Mouse (Mus musculus) forebrain, embryonic 16.5 days (tissue): ENCODE data around the gene 2010003K11Rik. TPM values are rescaled to one million over a fixed set of nuclear protein-coding genes. Genes with fewer than 3 reads are reported as not detected.
"Not testable (repeated sequence)": the region's sequence is repeated elsewhere in the genome, so short reads cannot be mapped to it uniquely, and the experiment has no call there.

ENCODE experiments used
- ATAC-seq: fragments of 200-750 bp; cut with Nextera tagmentation; 2 replicates; pipeline ENCODE4 v1.8.0; 2017; ENCODE audit warnings: mild to moderate bottlenecking, moderate library complexity
- H3K27ac ChIP-seq: fragments of 300-500 bp; sonication (generic); 2 replicates; pipeline ENCODE4 v1.5.1; 2014; ENCODE audit warnings: low read length, control low read depth
- H3K27me3 ChIP-seq: fragments of 300-500 bp; sonication (generic); replicated peaks from 2 replicates; pipeline ENCODE4 v1.6.1; 2014; ENCODE audit warnings: low read length; ENCODE audit not compliant: control insufficient read depth, insufficient read depth
- H3K36me3 ChIP-seq: fragments of 300-500 bp; sonication (generic); 2 replicates; pipeline ENCODE4 v1.6.1; 2014; ENCODE audit not compliant: control insufficient read depth, insufficient read depth
- H3K4me1 ChIP-seq: fragments of 300-500 bp; sonication (generic); replicated peaks from 2 replicates; pipeline ENCODE4 v1.6.1; 2014; ENCODE audit warnings: low read length; ENCODE audit not compliant: control insufficient read depth, insufficient read depth
- H3K4me2 ChIP-seq: fragments of 300-500 bp; sonication (generic); 2 replicates; pipeline ENCODE4 v1.6.1; 2014; ENCODE audit warnings: mild to moderate bottlenecking, low read length, control low read depth
- H3K4me3 ChIP-seq: fragments of 300-500 bp; sonication (generic); replicated peaks from 2 replicates; pipeline ENCODE4 v1.5.1; 2014; ENCODE audit warnings: mild to moderate bottlenecking, low read length, control low read depth
- H3K9ac ChIP-seq: fragments of 300-500 bp; sonication (generic); replicated peaks from 2 replicates; pipeline ENCODE4 v1.6.1; 2014; ENCODE audit warnings: low read depth, low read length, control low read depth
- H3K9me3 ChIP-seq: fragments of 300-500 bp; sonication (generic); 2 replicates; pipeline ENCODE4 v1.6.1; 2016; ENCODE audit warnings: low read length; ENCODE audit not compliant: control insufficient read depth
- WGBS: fragments of 180-500 bp; shearing (Covaris S2); extraction: QIAGEN DNeasy Blood & Tissue Kit; methylation state at CpG from one replicate; pipeline ENCODE4 v1.1.7; 2014; 5-methylcytosine and 5-hydroxymethylcytosine counted together
- polyA plus RNA-seq: library from polyadenylated mRNA; unstranded; fragments of >200 nt; fragmentation: Nextera tagmentation; extraction: Ambion mirVana; gene quantifications from 2 replicates; pipeline ENCODE4 v1.2.1, GENCODE M21; 2015

Gene 2010003K11Rik
- polyA plus RNA-seq, 1 experiment from 2014 or later, result not detected

DNA sequence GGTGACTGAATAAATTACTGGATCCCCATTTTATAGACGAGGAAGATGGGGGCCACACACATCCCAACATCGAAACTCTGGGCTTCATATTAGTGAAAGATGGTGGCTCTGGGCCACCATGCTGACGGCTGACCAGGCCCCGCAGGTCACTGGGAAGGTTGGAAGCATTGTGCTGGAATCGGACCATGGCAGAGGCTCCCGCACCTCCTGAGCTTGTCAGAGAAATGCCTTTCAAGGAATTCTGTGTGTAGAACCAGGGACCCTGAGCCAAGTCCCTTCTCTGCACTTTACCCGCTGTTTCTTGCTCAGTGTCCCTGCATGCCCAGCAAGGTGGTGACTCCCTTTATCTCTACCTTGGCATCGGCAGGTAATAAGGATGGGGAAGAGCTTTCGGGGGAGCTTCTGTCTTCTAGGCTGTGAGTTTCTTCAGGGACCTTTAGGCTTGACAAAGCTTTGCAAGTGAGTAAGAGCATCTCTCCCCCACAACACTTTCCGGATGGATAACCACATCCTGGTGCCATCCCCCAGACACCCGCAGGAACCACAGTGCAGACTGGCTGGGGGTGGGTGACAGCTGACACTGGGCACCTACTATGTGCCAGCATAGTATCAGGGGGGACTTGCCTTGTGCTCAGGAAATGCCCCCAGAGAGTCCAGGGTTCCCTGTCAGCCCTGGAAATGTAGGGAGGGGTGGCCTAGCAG lies 23.0 kb downstream of the 2010003K11Rik start:
- ATAC-seq, result no peak
- Histone ChIP-seq H3K4me2 (no peak overlapping the region), H3K4me1 (peaks cover 6% of the 10 kb centered on the region), H3K27me3 (peaks cover 19% of the 10 kb centered on the region), H3K27ac (no peak overlapping the region), H3K9me3 (no peaks in the 10 kb centered on the region), H3K4me3 (no peak overlapping the region), H3K36me3 (no peaks in the 10 kb centered on the region), H3K9ac (no peak overlapping the region)
- WGBS, result 72% methylated on average over 11 of the region's 11 CpGs

DNA sequence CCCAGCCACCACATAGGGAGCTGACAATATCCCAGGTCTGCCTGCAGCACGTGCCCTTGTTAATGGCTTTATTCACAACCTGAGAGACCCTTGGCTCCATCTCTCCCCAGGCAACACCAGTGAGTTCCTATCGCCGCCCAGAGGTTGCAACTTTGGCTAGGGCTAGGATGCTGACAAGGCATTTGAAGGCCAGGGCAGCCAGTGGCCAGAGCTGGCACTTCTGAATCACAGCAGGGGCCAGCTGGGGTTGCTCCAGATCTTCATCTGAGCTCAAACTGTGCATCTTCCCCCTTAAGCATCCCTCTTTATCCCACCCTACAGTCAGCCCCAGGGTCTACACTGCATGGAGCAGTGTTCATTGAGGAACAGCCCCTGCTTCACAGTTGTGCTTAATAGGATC lies 23.6 kb downstream of the 2010003K11Rik start:
- Histone ChIP-seq H3K36me3 (no peaks in the 10 kb centered on the region), H3K4me2 (no peak overlapping the region), H3K9me3 (no peaks in the 10 kb centered on the region), H3K4me3 (no peak overlapping the region), H3K9ac (no peak overlapping the region), H3K4me1 (peaks cover 6% of the 10 kb centered on the region), H3K27ac (no peak overlapping the region), H3K27me3 (peaks cover 19% of the 10 kb centered on the region)
- ATAC-seq, result no peak
- 51% methylated on average over 3 of the region's 3 CpGs for WGBS

DNA sequence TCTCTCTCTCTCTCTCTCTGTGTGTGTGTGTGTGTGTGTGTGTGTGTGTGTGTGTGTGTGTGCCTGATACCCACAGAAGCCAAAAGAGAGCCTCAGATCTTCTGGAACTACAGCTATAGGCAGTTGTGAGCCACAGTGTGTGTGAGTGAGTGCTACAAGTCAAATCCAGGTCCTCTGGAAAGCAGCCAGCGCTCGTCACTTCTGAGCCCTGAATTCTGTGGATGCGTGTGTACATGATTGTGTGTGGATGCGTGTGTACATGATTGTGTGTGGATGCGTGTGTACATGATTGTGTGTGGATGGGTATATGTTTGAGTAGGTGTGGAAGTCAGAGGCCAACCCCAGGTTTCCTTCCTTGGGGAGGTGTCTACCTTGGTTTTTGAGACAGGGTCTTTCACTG lies 24.8 kb downstream of the 2010003K11Rik start:
- H3K4me2 ChIP-seq, result no peak overlapping the region
- H3K36me3 ChIP-seq, result no peaks in the 10 kb centered on the region
- ATAC-seq, result no peak
- WGBS, result 83% methylated on average over 5 of the region's 5 CpGs
- no peak overlapping the region for H3K4me3 ChIP-seq
- H3K9me3 ChIP-seq, result no peaks in the 10 kb centered on the region
- H3K4me1 ChIP-seq, result peaks cover 6% of the 10 kb centered on the region
- no peak overlapping the region for H3K27ac ChIP-seq
- no peak overlapping the region for H3K9ac ChIP-seq
- H3K27me3 ChIP-seq, result peaks cover 19% of the 10 kb centered on the region

DNA sequence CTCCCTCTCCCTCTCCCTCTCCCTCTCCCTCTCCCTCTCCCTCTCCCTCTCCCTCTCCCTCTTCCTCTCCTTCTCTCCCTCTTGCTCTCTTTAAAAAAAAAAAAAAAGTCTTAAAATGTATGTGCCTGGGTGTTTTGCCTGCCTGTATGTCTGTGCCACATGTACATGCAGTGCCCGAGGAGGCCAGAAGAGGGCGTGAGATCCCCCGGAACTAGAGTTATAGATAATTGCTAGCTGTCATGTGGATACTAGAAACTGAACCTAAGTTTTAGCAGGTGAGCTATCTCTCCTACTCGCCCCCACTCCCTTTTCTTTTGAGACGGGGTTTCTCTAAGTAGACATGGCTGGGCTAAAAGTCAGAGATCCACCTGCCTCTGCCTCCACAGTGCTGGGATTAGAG lies 30.0 kb downstream of the 2010003K11Rik start:
- no peaks in the 10 kb centered on the region for H3K9me3 ChIP-seq
- no peak overlapping the region for H3K4me3 ChIP-seq

DNA sequence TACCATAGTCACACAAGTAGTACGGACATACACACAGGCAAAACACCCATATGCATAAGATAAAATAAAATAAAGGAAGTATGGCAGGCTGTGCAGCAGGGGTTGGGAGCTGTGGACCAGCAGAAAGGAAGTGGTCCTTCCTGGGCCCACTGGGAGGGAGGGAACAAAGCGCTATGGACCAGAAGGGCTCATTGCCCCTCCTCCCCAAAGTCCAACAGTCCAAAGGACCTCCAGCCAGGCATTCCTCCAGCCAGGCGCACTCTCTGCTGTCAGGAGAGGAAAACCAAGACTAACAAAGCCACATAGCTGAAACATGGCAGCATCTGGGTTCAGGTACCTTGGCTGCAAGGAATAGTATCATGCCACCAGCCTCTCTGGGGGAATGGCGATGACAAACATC lies 33.7 kb downstream of the 2010003K11Rik start:
- Histone ChIP-seq H3K36me3 (no peaks in the 10 kb centered on the region), H3K9ac (no peak overlapping the region), H3K4me1 (no peaks in the 10 kb centered on the region), H3K4me2 (no peak overlapping the region), H3K27me3 (no peaks in the 10 kb centered on the region), H3K27ac (no peak overlapping the region), H3K9me3 (no peaks in the 10 kb centered on the region), H3K4me3 (no peak overlapping the region)
- ATAC-seq, result no peak
- 87% methylated on average over 4 of the region's 4 CpGs for WGBS

More for the DNA sequence above, 30.0 kb downstream of the 2010003K11Rik start:
- Histone ChIP-seq H3K9ac (no peak overlapping the region), H3K4me2 (no peak overlapping the region), H3K27ac (no peak overlapping the region), H3K27me3 (no peaks in the 10 kb centered on the region), H3K4me1 (no peaks in the 10 kb centered on the region), H3K36me3 (no peaks in the 10 kb centered on the region)
- no peak for ATAC-seq
- 29% methylated on average over 5 of the region's 5 CpGs for WGBS

DNA sequence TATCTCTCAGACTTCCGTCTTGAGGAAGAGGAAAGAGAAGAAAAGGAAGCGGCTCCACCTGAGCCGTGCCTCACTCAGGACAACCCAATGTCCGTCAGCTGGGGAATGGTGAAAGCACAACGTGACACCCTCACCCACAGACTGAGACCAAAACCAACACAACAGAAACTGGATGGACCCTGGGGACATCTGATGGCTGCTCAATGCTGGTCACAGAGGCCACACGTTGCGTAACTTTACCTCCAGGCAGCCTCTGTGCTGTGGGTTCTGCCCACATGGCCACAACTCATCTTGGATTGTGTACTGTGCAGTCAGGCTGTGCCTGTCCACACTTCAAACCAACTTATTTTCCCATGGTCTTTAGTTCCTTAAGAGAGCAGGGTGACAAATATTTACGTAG lies 36.4 kb downstream of the 2010003K11Rik start:
- Histone ChIP-seq H3K27me3 (no peaks in the 10 kb centered on the region), H3K9me3 (no peaks in the 10 kb centered on the region), H3K4me3 (no peak overlapping the region), H3K27ac (no peak overlapping the region), H3K4me2 (no peak overlapping the region), H3K36me3 (no peaks in the 10 kb centered on the region), H3K9ac (no peak overlapping the region), H3K4me1 (no peaks in the 10 kb centered on the region)
- 92% methylated on average over 8 of the region's 8 CpGs for WGBS
- ATAC-seq, result no peak

DNA sequence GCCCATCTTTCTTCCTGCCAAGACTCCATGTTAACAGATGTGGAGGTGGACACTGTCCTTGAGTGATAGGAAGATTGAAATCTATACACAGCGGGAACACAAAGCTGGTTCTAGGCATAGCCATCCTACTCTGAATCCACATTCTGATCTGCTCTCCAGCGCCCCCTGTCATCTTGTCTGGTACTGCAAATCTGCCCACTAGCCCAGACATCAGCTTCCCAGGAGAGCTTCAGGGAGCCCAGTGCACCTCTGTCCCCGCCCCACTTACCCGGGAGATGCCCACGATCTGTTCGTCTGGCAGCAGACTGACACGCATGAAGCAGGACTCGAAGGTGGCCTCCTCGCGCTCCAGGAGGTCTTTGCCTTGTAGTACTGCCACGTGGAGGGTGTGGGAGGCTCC lies 42.2 kb downstream of the 2010003K11Rik start:
- Histone ChIP-seq H3K4me2 (no peak overlapping the region), H3K9me3 (no peaks in the 10 kb centered on the region), H3K27me3 (no peaks in the 10 kb centered on the region), H3K9ac (no peak overlapping the region), H3K27ac (no peak overlapping the region), H3K4me3 (no peak overlapping the region), H3K36me3 (no peaks in the 10 kb centered on the region), H3K4me1 (peaks cover 8% of the 10 kb centered on the region)
- no peak for ATAC-seq
- 9% methylated on average over 11 of the region's 11 CpGs for WGBS

DNA sequence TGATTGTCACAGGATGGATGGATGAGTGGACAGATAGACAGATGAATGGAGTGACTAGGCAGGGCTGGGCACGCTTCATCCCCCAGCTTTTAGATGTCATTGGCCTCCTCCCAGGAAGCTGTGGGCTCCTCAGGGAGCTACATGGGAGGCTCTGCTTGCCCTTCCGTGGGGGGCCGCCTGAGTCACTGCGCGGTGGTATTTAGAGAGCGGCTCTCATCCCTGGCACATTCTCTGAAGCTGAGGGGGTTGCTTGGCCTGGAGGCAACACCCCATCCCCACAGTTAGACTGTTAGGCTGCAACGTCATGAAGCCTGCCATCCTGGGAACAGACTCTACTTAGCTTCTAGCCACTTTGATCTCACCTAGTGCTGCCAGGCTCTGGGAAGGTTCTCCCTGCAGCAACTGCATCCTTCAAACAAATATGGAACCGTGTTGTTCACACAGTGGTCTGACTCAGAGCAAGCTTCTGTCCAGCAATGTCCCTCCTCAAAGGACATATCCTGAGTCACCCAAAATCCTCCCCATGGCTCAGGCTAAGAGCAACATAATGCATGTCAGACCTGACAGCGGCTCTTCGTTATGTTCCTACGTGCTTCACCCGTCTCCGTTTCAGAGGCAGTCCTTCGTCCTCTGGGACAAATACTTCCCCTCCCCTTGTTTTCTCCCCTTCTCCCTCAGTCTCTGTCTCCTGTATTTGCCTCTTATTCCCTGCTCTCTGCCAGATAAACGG lies 43.1 kb downstream of the 2010003K11Rik start:
- Histone ChIP-seq H3K27me3 (no peaks in the 10 kb centered on the region), H3K9ac (no peak overlapping the region), H3K27ac (no peak overlapping the region), H3K4me2 (no peak overlapping the region), H3K9me3 (no peaks in the 10 kb centered on the region), H3K36me3 (no peaks in the 10 kb centered on the region), H3K4me1 (peaks cover 8% of the 10 kb centered on the region), H3K4me3 (no peak overlapping the region)
- no peak for ATAC-seq
- WGBS, result 76% methylated on average over 15 of the region's 15 CpGs

DNA sequence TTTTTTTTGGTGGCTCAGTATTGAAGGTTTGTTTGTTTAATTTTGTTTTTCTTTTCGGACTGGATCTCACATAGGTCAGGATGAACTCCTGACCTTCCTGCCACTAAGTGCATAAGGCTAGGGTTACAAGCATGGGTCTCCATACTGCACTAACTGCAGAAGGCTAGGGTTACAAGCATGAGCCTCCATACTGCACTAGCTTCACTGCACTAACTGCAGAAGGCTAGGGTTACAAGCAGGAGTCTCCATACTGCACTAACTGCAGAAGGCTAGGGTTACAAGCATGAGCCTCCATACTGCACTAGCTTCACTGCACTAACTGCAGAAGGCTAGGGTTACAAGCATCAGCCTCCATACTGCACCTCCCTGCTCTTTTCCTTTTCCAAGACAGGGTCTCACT lies 44.3 kb downstream of the 2010003K11Rik start:
- not testable (repeated sequence) for H3K27me3 ChIP-seq, ATAC-seq
- 81% methylated on average over 1 of the region's 1 CpGs for WGBS

More for the DNA sequence above, 44.3 kb downstream of the 2010003K11Rik start:
- not testable (repeated sequence) for H3K9ac ChIP-seq, H3K36me3 ChIP-seq, H3K4me3 ChIP-seq, H3K4me1 ChIP-seq, H3K4me2 ChIP-seq, H3K9me3 ChIP-seq, H3K27ac ChIP-seq
